Mouse (Mus musculus) CH12F3 (cell line): ENCODE measurements around the gene Gm10128.
"Not testable (repeated sequence)": the region's sequence is repeated elsewhere in the genome, so short reads cannot be mapped to it uniquely, and the experiment has no call there.

ENCODE experiments used
- in situ Hi-C: fragments of 300-500 bp; cut with MboI; formaldehyde crosslinking; loops from 2 replicates; pipeline ENCODE4 v1.14.3; 2020; ENCODE audit warnings: low sequenced_read_pairs

Gm10128 gene

GRCm38 (mm10) chr14:7643872-7644271 lies at the start of gene Gm10128:
TSS of gene Gm10128 (minus strand) at chr14:7643972.
- in situ Hi-C loops = not testable (repeated sequence)

- in situ Hi-C loops = not testable (repeated sequence)
These were observed 37.4 kb upstream of the Gm10128 start for GRCm38 (mm10) chr14:7681170-7681569.

- in situ Hi-C loops = not testable (repeated sequence)
These were observed 18.7 kb upstream of the Gm10128 start for GRCm38 (mm10) chr14:7662491-7662890.

GRCm38 (mm10) chr14:7658101-7659074 lies 14.6 kb upstream of the Gm10128 start:
- in situ Hi-C loops = not testable (repeated sequence)

GRCm38 (mm10) chr14:7657456-7657855 lies 13.7 kb upstream of the Gm10128 start:
- in situ Hi-C loops = not testable (repeated sequence)

- in situ Hi-C loops = not testable (repeated sequence)
These were observed 48.3 kb downstream of the Gm10128 start, which contains the start of gene Gm10338 for GRCm38 (mm10) chr14:7595492-7595891. TSS of gene Gm10338 (minus strand) at chr14:7595592.
